ENCODE assay signal across 8 mouse cellular contexts in genomic region chr17:33897114-33897794, GRCm38 (mm10). TPM values are rescaled to one million over a fixed set of nuclear protein-coding genes. Genes with fewer than 3 reads are reported as not detected.
DNase-seq lines count a peak whose midpoint lies in the region; ATAC-seq and TF ChIP-seq lines count a peak whose summit lies in the region.

No protein-coding gene starts in this region.

- no peak overlapping the region for H3K9ac ChIP-seq in midbrain, postnatal 0 days (replicated peaks; ENCODE audit: low read length, poor library complexity, severe bottlenecking)
- no peak overlapping the region for H3K9ac ChIP-seq in midbrain, embryonic 16.5 days (ENCODE audit: low read depth, low read length)
- no peak overlapping the region for H3K9ac ChIP-seq in embryonic facial prominence, embryonic 11.5 days (replicated peaks; ENCODE audit: low read length)

- TF ChIP-seq CTCF in midbrain, postnatal 0 days (IDR thresholded peaks at IDR 0.05) = peak; percentile 69

- 46% methylated on average over 6 of the region's 6 CpGs for WGBS in midbrain, postnatal 0 days
- 47% methylated on average over 6 of the region's 6 CpGs for WGBS in midbrain, embryonic 16.5 days
- 43% methylated on average over 6 of the region's 6 CpGs for WGBS in embryonic facial prominence, embryonic 11.5 days

- H3K27me3 ChIP-seq in midbrain, postnatal 0 days (ENCODE audit: insufficient read depth, low read length) = no peaks in the 10 kb centered on the region
- H3K27me3 ChIP-seq in midbrain, embryonic 16.5 days (ENCODE audit: control insufficient read depth, insufficient read depth, low read depth, low read length) = no peaks in the 10 kb centered on the region
- H3K27me3 ChIP-seq in embryonic facial prominence, embryonic 11.5 days (ENCODE audit: control insufficient read depth, insufficient read depth, low read length) = no peaks in the 10 kb centered on the region

- no peak overlapping the region for H3K27ac ChIP-seq in midbrain, postnatal 0 days (ENCODE audit: low read depth, low read length)
- H3K27ac ChIP-seq in midbrain, embryonic 16.5 days (ENCODE audit: low read length) = no peak overlapping the region
- H3K27ac ChIP-seq in embryonic facial prominence, embryonic 11.5 days (replicated peaks; ENCODE audit: low read depth, low read length) = no peak overlapping the region

- H3K4me3 ChIP-seq in midbrain, postnatal 0 days (ENCODE audit: low read depth, low read length) = no peak overlapping the region
- no peak overlapping the region for H3K4me3 ChIP-seq in midbrain, embryonic 16.5 days (ENCODE audit: low read depth, low read length)
- no peak overlapping the region for H3K4me3 ChIP-seq in embryonic facial prominence, embryonic 11.5 days (ENCODE audit: low read depth, low read length)

- ATAC-seq in midbrain, postnatal 0 days (ENCODE audit: low FRiP score) = no peak
- no peak for ATAC-seq in midbrain, embryonic 16.5 days
- no peak for ATAC-seq in embryonic facial prominence, embryonic 11.5 days (replicated peaks; ENCODE audit: insufficient number of reproducible peaks, low FRiP score, low TSS enrichment, low read depth)

- no peaks in the 10 kb centered on the region for H3K4me1 ChIP-seq in midbrain, postnatal 0 days (ENCODE audit: insufficient read depth, low read length)
- H3K4me1 ChIP-seq in midbrain, embryonic 16.5 days (ENCODE audit: control insufficient read depth, insufficient read depth, low read length) = no peaks in the 10 kb centered on the region
- no peaks in the 10 kb centered on the region for H3K4me1 ChIP-seq in embryonic facial prominence, embryonic 11.5 days (ENCODE audit: control insufficient read depth, insufficient read depth, low read length)

- no peaks in the 10 kb centered on the region for H3K36me3 ChIP-seq in midbrain, postnatal 0 days (ENCODE audit: insufficient read depth, low read length)
- H3K36me3 ChIP-seq in midbrain, embryonic 16.5 days (ENCODE audit: control insufficient read depth, insufficient read depth, low read length) = no peaks in the 10 kb centered on the region
- no peaks in the 10 kb centered on the region for H3K36me3 ChIP-seq in embryonic facial prominence, embryonic 11.5 days (replicated peaks; ENCODE audit: control insufficient read depth, insufficient read depth, low read depth, low read length)

- peak; percentile 49 for DNase-seq in adrenal gland, postnatal 10 days
- no peak for DNase-seq in adrenal gland, adult 18-20 months (ENCODE audit: low spot score in 2 of 2)
- DNase-seq in midbrain, postnatal 0 days (ENCODE audit: low spot score) = peak; percentile 67
- DNase-seq in embryonic facial prominence, embryonic 11.5 days (ENCODE audit: low spot score) = peak; percentile 79
- DNase-seq in lung, postnatal 14 days = peak; percentile 65
- no peak for DNase-seq in adrenal gland, adult 2 months
- DNase-seq in urinary bladder, adult 18-20 months (ENCODE audit: low spot score in 2 of 2) = no peak

- H3K4me2 ChIP-seq in midbrain, postnatal 0 days (ENCODE audit: low read depth, low read length, poor library complexity, severe bottlenecking) = no peak overlapping the region
- no peak overlapping the region for H3K4me2 ChIP-seq in midbrain, embryonic 16.5 days (ENCODE audit: low read length)
- H3K4me2 ChIP-seq in embryonic facial prominence, embryonic 11.5 days (ENCODE audit: low read depth, low read length) = no peak overlapping the region

- H3K9me3 ChIP-seq in midbrain, postnatal 0 days (ENCODE audit: low read length) = no peaks in the 10 kb centered on the region
- no peaks in the 10 kb centered on the region for H3K9me3 ChIP-seq in midbrain, embryonic 16.5 days (replicated peaks; ENCODE audit: control insufficient read depth, low read length, poor library complexity, severe bottlenecking)
- no peaks in the 10 kb centered on the region for H3K9me3 ChIP-seq in embryonic facial prominence, embryonic 11.5 days (replicated peaks; ENCODE audit: control insufficient read depth, low read length)

RNA-seq across cellular contexts. Expression of gene Kifc1, which starts 6.8 kb away (rescaled TPM):
- 10 to 100 TPM; 13.4 to 15.8 TPM for total RNA-seq in adrenal gland, postnatal 10 days (2021)
- 1 to 10 TPM in 1 of 2 experiments, under 1 TPM in 1; 0.86 to 1.8 TPM for total RNA-seq in adrenal gland, adult 18-20 months (2021)
- total RNA-seq in midbrain, postnatal 0 days (2014; rRNA removed) = 4.3 and 5.0 TPM in 2 replicates
- 1.4 and 2.2 TPM in 2 replicates for polyA plus RNA-seq in midbrain, postnatal 0 days (2015; fragmentation: Nextera tagmentation; extraction: Ambion mirVana)
- 1.4 and 2.8 TPM in 2 replicates for polyA plus RNA-seq in midbrain, embryonic 16.5 days (2015; fragmentation: Nextera tagmentation; extraction: Ambion mirVana)
- 9.4 and 13.4 TPM in 2 replicates for polyA plus RNA-seq in embryonic facial prominence, embryonic 11.5 days (2014; fragmentation: Nextera tagmentation; extraction: Ambion mirVana)
- 1 to 10 TPM; 1.4 to 1.6 TPM for total RNA-seq in adrenal gland, adult 2 months (2021)
- 1.8 and 2.5 TPM in 2 replicates for polyA plus RNA-seq in adrenal gland, adult 2 months (2012; rRNA removed)

RNA-seq across cellular contexts. Expression of gene Platr17, which starts 7.7 kb away (rescaled TPM):
- total RNA-seq in adrenal gland, postnatal 10 days (2021) = not detected
- total RNA-seq in adrenal gland, adult 18-20 months (2021) = not detected
- 0.22 and 0.33 TPM in 2 replicates for total RNA-seq in midbrain, postnatal 0 days (2014; rRNA removed)
- polyA plus RNA-seq in midbrain, postnatal 0 days (2015; fragmentation: Nextera tagmentation; extraction: Ambion mirVana) = 1.4 and 1.5 TPM in 2 replicates
- 0.36 and 0.55 TPM in 2 replicates for polyA plus RNA-seq in midbrain, embryonic 16.5 days (2015; fragmentation: Nextera tagmentation; extraction: Ambion mirVana)
- polyA plus RNA-seq in embryonic facial prominence, embryonic 11.5 days (2014; fragmentation: Nextera tagmentation; extraction: Ambion mirVana) = 0.36 TPM in 2 replicates
- total RNA-seq in adrenal gland, adult 2 months (2021) = not detected
- not detected in 2 replicates for polyA plus RNA-seq in adrenal gland, adult 2 months (2012; rRNA removed)

RNA-seq across cellular contexts. Expression of gene Daxx, which starts 12.0 kb away (rescaled TPM):
- total RNA-seq in adrenal gland, postnatal 10 days (2021) = 10 to 100 TPM; 25.4 to 26.3 TPM
- total RNA-seq in adrenal gland, adult 18-20 months (2021) = 10 to 100 TPM; 25.5 to 29.7 TPM
- 52.3 and 55.7 TPM in 2 replicates for total RNA-seq in midbrain, postnatal 0 days (2014; rRNA removed)
- 42.9 and 44.3 TPM in 2 replicates for polyA plus RNA-seq in midbrain, postnatal 0 days (2015; fragmentation: Nextera tagmentation; extraction: Ambion mirVana)
- polyA plus RNA-seq in midbrain, embryonic 16.5 days (2015; fragmentation: Nextera tagmentation; extraction: Ambion mirVana) = 55.1 and 59.7 TPM in 2 replicates
- polyA plus RNA-seq in embryonic facial prominence, embryonic 11.5 days (2014; fragmentation: Nextera tagmentation; extraction: Ambion mirVana) = 55.0 and 59.9 TPM in 2 replicates
- total RNA-seq in adrenal gland, adult 2 months (2021) = 10 to 100 TPM; 29.0 to 30.3 TPM
- 54.7 and 65.7 TPM in 2 replicates for polyA plus RNA-seq in adrenal gland, adult 2 months (2012; rRNA removed)

RNA-seq across cellular contexts. Expression of gene Tapbp, which starts 18.4 kb away (rescaled TPM):
- total RNA-seq in adrenal gland, postnatal 10 days (2021) = 100 to 1,000 TPM; 131 to 150 TPM
- 100 to 1,000 TPM; 179 to 234 TPM for total RNA-seq in adrenal gland, adult 18-20 months (2021)
- total RNA-seq in midbrain, postnatal 0 days (2014; rRNA removed) = 41.4 and 44.4 TPM in 2 replicates
- 29.0 and 29.1 TPM in 2 replicates for polyA plus RNA-seq in midbrain, postnatal 0 days (2015; fragmentation: Nextera tagmentation; extraction: Ambion mirVana)
- 21.1 and 26.1 TPM in 2 replicates for polyA plus RNA-seq in midbrain, embryonic 16.5 days (2015; fragmentation: Nextera tagmentation; extraction: Ambion mirVana)
- polyA plus RNA-seq in embryonic facial prominence, embryonic 11.5 days (2014; fragmentation: Nextera tagmentation; extraction: Ambion mirVana) = 11.3 and 12.8 TPM in 2 replicates
- total RNA-seq in adrenal gland, adult 2 months (2021) = 100 to 1,000 TPM; 151 to 171 TPM
- 244 and 245 TPM in 2 replicates for polyA plus RNA-seq in adrenal gland, adult 2 months (2012; rRNA removed)

RNA-seq across cellular contexts. Expression of gene Zbtb22, which starts 18.4 kb away (rescaled TPM):
- total RNA-seq in adrenal gland, postnatal 10 days (2021) = 10 to 100 TPM; 29.2 to 34.3 TPM
- total RNA-seq in adrenal gland, adult 18-20 months (2021) = 10 to 100 TPM; 20.3 to 23.3 TPM
- 44.3 and 50.9 TPM in 2 replicates for total RNA-seq in midbrain, postnatal 0 days (2014; rRNA removed)
- polyA plus RNA-seq in midbrain, postnatal 0 days (2015; fragmentation: Nextera tagmentation; extraction: Ambion mirVana) = 18.5 and 18.6 TPM in 2 replicates
- 16.8 TPM in 2 replicates for polyA plus RNA-seq in midbrain, embryonic 16.5 days (2015; fragmentation: Nextera tagmentation; extraction: Ambion mirVana)
- 7.3 and 8.4 TPM in 2 replicates for polyA plus RNA-seq in embryonic facial prominence, embryonic 11.5 days (2014; fragmentation: Nextera tagmentation; extraction: Ambion mirVana)
- total RNA-seq in adrenal gland, adult 2 months (2021) = 10 to 100 TPM; 26.1 to 38.3 TPM
- polyA plus RNA-seq in adrenal gland, adult 2 months (2012; rRNA removed) = 52.1 and 57.1 TPM in 2 replicates

Comparison
In these comparisons a context has a peak if more than half of its experiments do, and no peak if none do; other contexts are left out.
1. DNase-seq: peak in adrenal gland, postnatal 10 days (single experiment), midbrain, postnatal 0 days (single experiment), embryonic facial prominence, embryonic 11.5 days (single experiment) and lung, postnatal 14 days (single experiment); none in adrenal gland, adult 18-20 months (0 of 2), adrenal gland, adult 2 months (single experiment) and urinary bladder, adult 18-20 months (0 of 2).